Mouse (Mus musculus) CH12.LX (cell line): ENCODE data around the gene Runx2. TPM values are rescaled to one million over a fixed set of nuclear protein-coding genes. Genes with fewer than 3 reads are reported as not detected.

Experiments used
- DNase-seq: peaks from one replicate; pipeline ENCODE4 v3.0.0-alpha.2; 2013; ENCODE audit errors: extremely low read depth
- H3K27ac ChIP-seq: 2 replicates; pipeline ENCODE4 v1.5.1; 2012; ENCODE audit warnings: low read depth, mild to moderate bottlenecking, control low read depth, moderate library complexity; ENCODE audit not compliant: insufficient read depth
- H3K27me3 ChIP-seq: replicated peaks from 2 replicates; pipeline ENCODE3; 2012; ENCODE audit warnings: inconsistent platforms
- H3K36me3 ChIP-seq, 2 experiments: replicated peaks in 1 of 2; 2 replicates each; pipeline versions ENCODE3 to v1.6.1; 2012; ENCODE audit warnings: inconsistent platforms in 1 of 2, low read length in 1 of 2, mild to moderate bottlenecking in 1 of 2, mixed read lengths in 1 of 2, moderate library complexity in 1 of 2; ENCODE audit not compliant: control insufficient read depth in 1 of 2, insufficient read depth in 1 of 2
- H3K4me1 ChIP-seq, 2 experiments: 2 replicates each; pipeline ENCODE4 v1.6.1; 2012; ENCODE audit warnings: inconsistent platforms in 1 of 2, moderate library complexity in 1 of 2; ENCODE audit not compliant: insufficient read depth in 2 of 2, control insufficient read depth in 1 of 2
- H3K4me2 ChIP-seq: 2 replicates; pipeline ENCODE4 v1.6.1; 2012; ENCODE audit warnings: low read depth, mild to moderate bottlenecking, control low read depth; ENCODE audit not compliant: poor library complexity, insufficient read depth, severe bottlenecking
- H3K4me3 ChIP-seq, 3 experiments: fragments of 150-350 bp in 1 of 3; sonication (generic) in 1 of 3; replicated peaks in 1 of 3; 2 replicates each; pipeline versions ENCODE3 to v1.5.1; 2011 to 2012; ENCODE audit warnings: low read depth in 2 of 3, low read length in 2 of 3, mild to moderate bottlenecking in 2 of 3, moderate library complexity in 2 of 3, control low read depth in 1 of 3, improper control_type of control experiment in 1 of 3, inconsistent platforms in 1 of 3, mixed read lengths in 1 of 3; ENCODE audit not compliant: poor library complexity in 1 of 3
- H3K79me2 ChIP-seq: replicated peaks from 2 replicates; pipeline ENCODE4 v1.6.1; 2012; ENCODE audit warnings: mild to moderate bottlenecking, moderate library complexity; ENCODE audit not compliant: control insufficient read depth, poor library complexity, insufficient read depth, severe bottlenecking; ENCODE audit errors: extremely low read depth
- H3K9ac ChIP-seq: 2 replicates; pipeline ENCODE4 v1.6.1; 2012; ENCODE audit warnings: low read depth, mild to moderate bottlenecking, control low read depth, moderate library complexity; ENCODE audit not compliant: insufficient read depth
- H3K9me3 ChIP-seq: replicated peaks from 2 replicates; pipeline ENCODE3; 2012; ENCODE audit warnings: low read length, inconsistent platforms, mixed read lengths
- CHD2 ChIP-seq: IDR thresholded peaks from 2 replicates; pipeline ENCODE4 v1.6.1; 2011; ENCODE audit warnings: low read length, improper control_type of control experiment
- ELF1 ChIP-seq: IDR thresholded peaks from 2 replicates; pipeline ENCODE4 v1.6.1; 2014; ENCODE audit warnings: low read depth, mild to moderate bottlenecking, inconsistent platforms, low read length, improper control_type of control experiment
- EP300 ChIP-seq: IDR thresholded peaks from 2 replicates; pipeline ENCODE4 v1.6.1; 2011; ENCODE audit warnings: low read length, improper control_type of control experiment
- ETS1 ChIP-seq: conservative IDR thresholded peaks from 2 replicates; pipeline ENCODE4 v1.6.1; 2012; ENCODE audit warnings: low read depth, mild to moderate bottlenecking, inconsistent platforms, low read length, improper control_type of control experiment, moderate library complexity
- GABPA ChIP-seq: IDR thresholded peaks from 2 replicates; pipeline ENCODE4 v1.6.1; 2012; ENCODE audit warnings: low read depth, low read length, improper control_type of control experiment, inconsistent platforms; ENCODE audit not compliant: insufficient replicate concordance
- HCFC1 ChIP-seq: IDR thresholded peaks from 2 replicates; pipeline ENCODE4 v1.6.1; 2012; ENCODE audit warnings: low read depth, mild to moderate bottlenecking, inconsistent platforms, low read length, improper control_type of control experiment
- IRF4 ChIP-seq: IDR thresholded peaks from 2 replicates; pipeline ENCODE4 v1.6.1; 2014; ENCODE audit warnings: low read depth, mild to moderate bottlenecking, inconsistent platforms, low read length, improper control_type of control experiment
- JUN ChIP-seq: IDR thresholded peaks from 2 replicates; pipeline ENCODE4 v1.6.1; 2011; ENCODE audit warnings: low read depth, mild to moderate bottlenecking, low read length, improper control_type of control experiment, moderate library complexity; ENCODE audit not compliant: insufficient read depth
- KAT2A ChIP-seq: IDR thresholded peaks from 2 replicates; pipeline ENCODE4 v1.6.1; 2012; ENCODE audit warnings: low read length, improper control_type of control experiment, inconsistent platforms; ENCODE audit not compliant: insufficient replicate concordance
- MAFK ChIP-seq: IDR thresholded peaks from 2 replicates; pipeline ENCODE4 v1.6.1; 2011; ENCODE audit warnings: low read length, improper control_type of control experiment; ENCODE audit not compliant: insufficient replicate concordance
- MAZ ChIP-seq: IDR thresholded peaks from 2 replicates; pipeline ENCODE4 v1.6.1; 2012; ENCODE audit warnings: low read depth, mild to moderate bottlenecking, inconsistent platforms, low read length, improper control_type of control experiment, moderate library complexity
- MXI1 ChIP-seq: IDR thresholded peaks from 2 replicates; pipeline ENCODE4 v1.6.1; 2011; ENCODE audit warnings: mild to moderate bottlenecking, low read depth, low read length, improper control_type of control experiment
- MYC ChIP-seq: IDR thresholded peaks from 2 replicates; pipeline ENCODE4 v1.6.1; 2011; ENCODE audit warnings: low read depth, mild to moderate bottlenecking, improper control_type of control experiment, low read length
- NRF1 ChIP-seq: IDR thresholded peaks from 2 replicates; pipeline ENCODE4 v1.6.1; 2014; ENCODE audit warnings: low read depth, mild to moderate bottlenecking, inconsistent platforms, low read length, improper control_type of control experiment, moderate library complexity
- PAX5 ChIP-seq: IDR thresholded peaks from 2 replicates; pipeline ENCODE4 v1.6.1; 2012; ENCODE audit warnings: low read length, inconsistent platforms, mixed read lengths
- POLR2A ChIP-seq: IDR thresholded peaks from 2 replicates; pipeline ENCODE4 v1.6.1; 2011; ENCODE audit warnings: low read depth, mild to moderate bottlenecking, improper control_type of control experiment, low read length
- POLR2AphosphoS2 ChIP-seq: IDR thresholded peaks from 2 replicates; pipeline ENCODE4 v1.6.1; 2011; ENCODE audit warnings: low read depth, low read length, improper control_type of control experiment
- RAD21 ChIP-seq: IDR thresholded peaks from 2 replicates; pipeline ENCODE4 v1.6.1; 2011; ENCODE audit warnings: low read depth, mild to moderate bottlenecking, low read length, improper control_type of control experiment, moderate library complexity
- SMC3 ChIP-seq: IDR thresholded peaks from 2 replicates; pipeline ENCODE4 v1.6.1; 2011; ENCODE audit warnings: low read depth, low read length, improper control_type of control experiment
- TBP ChIP-seq: conservative IDR thresholded peaks from 2 replicates; pipeline ENCODE4 v1.6.1; 2011; ENCODE audit warnings: low read depth, low read length, improper control_type of control experiment
- UBTF ChIP-seq: IDR thresholded peaks from 2 replicates; pipeline ENCODE4 v1.6.1; 2012; ENCODE audit warnings: low read depth, mild to moderate bottlenecking, inconsistent platforms, low read length, improper control_type of control experiment, moderate library complexity
- USF1 ChIP-seq: IDR thresholded peaks from 2 replicates; pipeline ENCODE4 v1.6.1; 2014; ENCODE audit warnings: low read depth, mild to moderate bottlenecking, inconsistent platforms, low read length, improper control_type of control experiment
- ZC3H11A ChIP-seq: IDR thresholded peaks from 2 replicates; pipeline ENCODE4 v1.6.1; 2012; ENCODE audit warnings: low read depth, mild to moderate bottlenecking, inconsistent platforms, low read length, improper control_type of control experiment
- ZNF384 ChIP-seq: IDR thresholded peaks from 2 replicates; pipeline ENCODE4 v1.6.1; 2012; ENCODE audit warnings: low read depth, low read length, improper control_type of control experiment, inconsistent platforms
- dilution Hi-C: fragments of 300-500 bp; cut with MboI; formaldehyde crosslinking; loops from 2 replicates; pipeline ENCODE4 v1.14.3; 2020; ENCODE audit warnings: low sequenced_read_pairs; ENCODE audit not compliant: extremely low pct_unique_long_range_greater_than_20kb, extremely low pct_ligation_motif_present
- in situ Hi-C: fragments of 300-500 bp; cut with MboI; formaldehyde crosslinking; loops from 3 replicates; pipeline ENCODE4 v1.14.3; 2019; ENCODE audit warnings: low sequenced_read_pairs, low pct_ligation_motif_present, low pct_unique_long_range_greater_than_20kb, mixed read lengths
- polyA plus RNA-seq: library from polyadenylated mRNA; unstranded; fragments of >175 nt; gene quantifications from 2 replicates; pipeline ENCODE4 v1.2.1, GENCODE M21; 2012; ENCODE audit warnings: low read depth; ENCODE audit not compliant: insufficient read length
- total RNA-seq, 2 experiments: library from RNA; depleted of rRNA; stranded (reverse); fragments of 300-350 nt in 1 of 2; fragments of >200 nt in 1 of 2; gene quantifications; 2 replicates each; pipeline ENCODE4 v1.2.3; 2012 to 2014

The Runx2 gene
- total and polyA plus RNA-seq, 3 experiments: 0.70 to 1.4 (median 1.1) TPM

- Histone ChIP-seq H3K4me3 (no peak overlapping the region), H3K4me2 (no peak overlapping the region), H3K9ac (no peak overlapping the region), H3K9me3 (peaks cover 4% of the 10 kb centered on the region), H3K79me2 (no peaks in the 10 kb centered on the region), H3K4me1 (0 out of 4 replicates have a peak, but pooled peaks cover 0 to 5% of the 10 kb centered on the region in 2 experiments), H3K36me3 (no peaks in the 10 kb centered on the region), H3K27ac (no peak overlapping the region), H3K27me3 (no peaks in the 10 kb centered on the region)
- no peak for DNase-seq
- in situ Hi-C loops (no loop called here), dilution Hi-C loops (no loop called here)
- no peak for TF ChIP-seq ETS1
- TF ChIP-seq ZNF384: no peak
- no peak for TF ChIP-seq MXI1
- no peak for TF ChIP-seq MAZ
Observed at GRCm38 (mm10) chr17:44507741-44508140, 306.9 kb downstream of the Runx2 start.

- H3K9me3 ChIP-seq: no peaks in the 10 kb centered on the region
- no peak overlapping the region for H3K4me3 ChIP-seq
- in situ Hi-C loops (no loop called here), dilution Hi-C loops (no loop called here)
- TF ChIP-seq HCFC1: no peak
- TF ChIP-seq UBTF: no peak
- no peak for TF ChIP-seq USF1
- TF ChIP-seq KAT2A: no peak
- no peak for TF ChIP-seq MYC
- TF ChIP-seq MAFK: no peak
- H3K9ac ChIP-seq: no peak overlapping the region
- no peaks in the 10 kb centered on the region for H3K36me3 ChIP-seq
- no peak overlapping the region for H3K4me2 ChIP-seq
- 0 out of 4 replicates have a peak, but pooled peaks cover 0 to 5% of the 10 kb centered on the region in 2 experiments for H3K4me1 ChIP-seq
- no peak for DNase-seq
- H3K79me2 ChIP-seq: no peaks in the 10 kb centered on the region
- no peaks in the 10 kb centered on the region for H3K27me3 ChIP-seq
- no peak overlapping the region for H3K27ac ChIP-seq
Observed at GRCm38 (mm10) chr17:44506524-44506923, 308.1 kb downstream of the Runx2 start.

GRCm38 (mm10) chr17:44504794-44505317, 309.7 kb downstream of the Runx2 start:
- Histone ChIP-seq H3K27ac (no peak overlapping the region), H3K9ac (no peak overlapping the region), H3K4me2 (no peak overlapping the region), H3K27me3 (no peaks in the 10 kb centered on the region), H3K4me1 (0 out of 4 replicates have a peak, but pooled peaks cover 0 to 5% of the 10 kb centered on the region in 2 experiments), H3K79me2 (no peaks in the 10 kb centered on the region), H3K36me3 (no peaks in the 10 kb centered on the region), H3K9me3 (no peaks in the 10 kb centered on the region), H3K4me3 (no peak overlapping the region)
- TF ChIP-seq POLR2AphosphoS2 (no peak), CHD2 (no peak), HCFC1 (no peak), NRF1 (no peak), IRF4 (no peak), KAT2A (no peak), EP300 (no peak), SMC3 (no peak), PAX5 (no peak), RAD21 (no peak), TBP (no peak), UBTF (no peak), USF1 (no peak), POLR2A (no peak), ELF1 (no peak), MXI1 (no peak), ZC3H11A (no peak), ZNF384 (no peak), GABPA (no peak), JUN (no peak)
- in situ Hi-C loops: no loop called here
- dilution Hi-C loops: no loop called here
- no peak for DNase-seq
